Comparison of ENCODE assay signal across 8 mouse cellular contexts in the genomic region with DNA sequence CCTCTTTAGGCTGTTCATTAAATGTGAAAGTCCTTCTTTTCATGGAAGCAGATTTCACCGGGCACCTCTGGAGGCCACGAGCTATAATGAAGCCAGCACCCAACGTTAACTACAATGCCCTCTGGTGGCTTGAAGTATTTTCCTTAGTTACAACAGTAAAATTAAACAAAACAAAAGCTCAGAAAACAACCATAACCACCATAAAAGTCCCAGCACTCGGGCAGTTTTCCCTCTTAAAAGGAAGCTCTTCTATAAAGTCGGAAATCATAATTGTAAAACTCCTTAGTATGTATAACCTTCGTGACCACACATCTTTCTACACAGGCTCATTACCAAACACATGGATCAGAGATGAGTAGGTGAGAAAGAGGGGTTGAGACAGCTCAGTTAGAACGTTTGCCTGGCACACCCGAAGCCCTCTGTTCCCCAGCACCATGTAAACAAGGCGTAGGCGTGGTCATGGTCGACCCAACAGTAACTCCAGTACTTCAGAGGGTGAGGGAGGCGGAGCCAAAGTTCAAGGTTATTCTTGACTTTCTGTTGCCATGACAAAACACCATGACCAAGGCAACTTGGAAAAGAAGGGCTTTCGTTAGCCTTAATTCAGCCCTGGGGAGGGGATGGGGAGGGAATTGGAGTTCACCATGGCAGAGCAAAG. TPM values are rescaled to one million over a fixed set of nuclear protein-coding genes. Genes with fewer than 3 reads are reported as not detected.
DNase-seq lines count a peak whose midpoint lies in the region; ATAC-seq lines count a peak whose summit lies in the region.

No protein-coding gene starts in this region.

- H3K4me3 ChIP-seq in hindbrain, embryonic 14.5 days (replicated peaks; ENCODE audit: low read length): no peak overlapping the region
- no peak overlapping the region for H3K4me3 ChIP-seq in hindbrain, embryonic 10.5 days

- H3K9me3 ChIP-seq in hindbrain, embryonic 14.5 days (ENCODE audit: control insufficient read depth, low read length): no peaks in the 10 kb centered on the region
- no peaks in the 10 kb centered on the region for H3K9me3 ChIP-seq in hindbrain, embryonic 10.5 days

- no peak overlapping the region for H3K27ac ChIP-seq in hindbrain, embryonic 14.5 days
- no peak overlapping the region for H3K27ac ChIP-seq in hindbrain, embryonic 10.5 days

- no peaks in the 10 kb centered on the region for H3K27me3 ChIP-seq in hindbrain, embryonic 14.5 days (ENCODE audit: control insufficient read depth, insufficient read depth, low read length)
- H3K27me3 ChIP-seq in hindbrain, embryonic 10.5 days (ENCODE audit: insufficient read depth, poor library complexity, severe bottlenecking): no peaks in the 10 kb centered on the region

- 73% methylated on average over 13 of the region's 13 CpGs for WGBS in hindbrain, embryonic 14.5 days
- WGBS in hindbrain, embryonic 10.5 days: 76% methylated on average over 13 of the region's 13 CpGs

- no peak overlapping the region for H3K9ac ChIP-seq in hindbrain, embryonic 14.5 days

- intact Hi-C loops in gastrocnemius, postnatal 36 days (cut with DNase I): loop anchor here (10.0 kb wide), 1 partner anchor 227 kb away; no protein-coding TSS in a partner anchor

- no peaks in the 10 kb centered on the region for H3K36me3 ChIP-seq in hindbrain, embryonic 14.5 days (replicated peaks; ENCODE audit: control insufficient read depth, insufficient read depth)
- H3K36me3 ChIP-seq in hindbrain, embryonic 10.5 days: no peaks in the 10 kb centered on the region

- no peak overlapping the region for H3K4me2 ChIP-seq in hindbrain, embryonic 14.5 days (replicated peaks)

- DNase-seq in hindbrain, embryonic 14.5 days (ENCODE audit: low spot score): peak; percentile 53
- DNase-seq in hindbrain, embryonic 10.5 days (ENCODE audit: low spot score): no peak
- peak; percentile 85 for DNase-seq in CD4-positive helper T cell, adult 2 months (ENCODE audit: low read depth, low spot score)
- peak; percentile 64 for DNase-seq in adipocyte (ENCODE audit: low spot score)
- DNase-seq in lung, postnatal 14 days: peak; percentile 29
- no peak for DNase-seq in urinary bladder, adult 18-20 months (ENCODE audit: low spot score in 2 of 2)
- DNase-seq in gastrocnemius, postnatal 36 days: no peak

- no peaks in the 10 kb centered on the region for H3K4me1 ChIP-seq in hindbrain, embryonic 14.5 days (replicated peaks; ENCODE audit: control insufficient read depth, insufficient read depth, low read length)
- H3K4me1 ChIP-seq in hindbrain, embryonic 10.5 days (replicated peaks): no peaks in the 10 kb centered on the region

- no peak for ATAC-seq in hindbrain, embryonic 14.5 days (ENCODE audit: low FRiP score)
- no peak for ATAC-seq in megakaryocyte, adult 5-6 weeks (ENCODE audit: poor library complexity, severe bottlenecking)

RNA-seq across cellular contexts. Expression of gene Slc25a17, which starts 58.3 kb away (rescaled TPM):
- 130 and 140 TPM in 2 replicates for polyA plus RNA-seq in hindbrain, embryonic 14.5 days (2014; fragmentation: Nextera tagmentation; extraction: Ambion mirVana)
- polyA plus RNA-seq in hindbrain, embryonic 10.5 days (2016; fragmentation: Nextera tagmentation; extraction: Ambion mirVana): 87.1 and 93.7 TPM in 2 replicates
- 10 to 100 TPM in 1 of 2 experiments, 1 to 10 TPM in 1; 7.3 to 11.0 TPM for total RNA-seq in gastrocnemius, postnatal 36 days (2021)
- 56.7 and 56.8 TPM in 2 replicates for total RNA-seq in megakaryocyte, adult 5-6 weeks (2015)
- total RNA-seq in megakaryocyte, adult 5-6 weeks (2017): 61.3 and 67.6 TPM in 2 replicates

Comparison
In these comparisons a context has a peak if more than half of its experiments do, and no peak if none do; other contexts are left out.
1. DNase-seq: peak in hindbrain, embryonic 14.5 days (single experiment), CD4-positive helper T cell, adult 2 months (single experiment), adipocyte (single experiment) and lung, postnatal 14 days (single experiment); none in hindbrain, embryonic 10.5 days (single experiment), urinary bladder, adult 18-20 months (0 of 2) and gastrocnemius, postnatal 36 days (0 of 2).
2. RNA of gene Slc25a17, which starts 58.3 kb away (total RNA-seq): 56.7 to 67.6 TPM in megakaryocyte, adult 5-6 weeks; 7.3 to 11.0 TPM in gastrocnemius, postnatal 36 days; every median in the first group is over 4 times any median in the second.